Mouse (Mus musculus) intestine, embryonic 14.5 days (tissue): Measurements from ENCODE around the gene Myh7. TPM values are rescaled to one million over a fixed set of nuclear protein-coding genes. Genes with fewer than 3 reads are reported as not detected.
"Not testable (repeated sequence)": the region's sequence is repeated elsewhere in the genome, so short reads cannot be mapped to it uniquely, and the experiment has no call there.

Experiments used
- ATAC-seq: fragments of 200-750 bp; cut with Nextera tagmentation; replicated peaks from 2 replicates; pipeline ENCODE4 v1.8.0; 2017; ENCODE audit warnings: low read depth, moderate number of reproducible peaks, moderate TSS enrichment, moderate library complexity; ENCODE audit not compliant: low FRiP score, low TSS enrichment
- DNase-seq: peaks from one replicate; pipeline ENCODE4 v3.0.0-alpha.2; 2018; ENCODE audit warnings: low spot score
- H3K27ac ChIP-seq: fragments of 300-500 bp; sonication (generic); 2 replicates; pipeline ENCODE4 v1.5.1; 2014; ENCODE audit warnings: low read depth, mild to moderate bottlenecking, control low read depth
- H3K27me3 ChIP-seq: fragments of 300-500 bp; sonication (generic); replicated peaks from 2 replicates; pipeline ENCODE4 v1.6.1; 2014; ENCODE audit warnings: low read length, control low read depth; ENCODE audit not compliant: control insufficient read depth, insufficient read depth
- H3K36me3 ChIP-seq: fragments of 300-500 bp; sonication (generic); 2 replicates; pipeline ENCODE4 v1.6.1; 2014; ENCODE audit warnings: low read length, control low read depth; ENCODE audit not compliant: control insufficient read depth, insufficient read depth
- H3K4me1 ChIP-seq: fragments of 300-500 bp; sonication (generic); replicated peaks from 2 replicates; pipeline ENCODE4 v1.6.1; 2014; ENCODE audit warnings: low read length, control low read depth, mixed read lengths; ENCODE audit not compliant: control insufficient read depth, insufficient read depth
- H3K4me2 ChIP-seq: fragments of 300-500 bp; sonication (generic); 2 replicates; pipeline ENCODE4 v1.6.1; 2014; ENCODE audit warnings: low read length
- H3K4me3 ChIP-seq: fragments of 300-500 bp; sonication (generic); 2 replicates; pipeline ENCODE4 v1.5.1; 2014; ENCODE audit warnings: low read depth, low read length, control low read depth, mixed read lengths
- H3K9ac ChIP-seq: fragments of 300-500 bp; sonication (generic); 2 replicates; pipeline ENCODE4 v1.6.1; 2014; ENCODE audit warnings: mild to moderate bottlenecking, low read length
- H3K9me3 ChIP-seq: fragments of 300-500 bp; sonication (generic); 2 replicates; pipeline ENCODE4 v1.6.1; 2016; ENCODE audit warnings: low read length, control low read depth; ENCODE audit not compliant: control insufficient read depth
- WGBS: fragments of 180-500 bp; shearing (Covaris S2); extraction: QIAGEN DNeasy Blood & Tissue Kit; methylation state at CpG from one replicate; pipeline ENCODE4 v1.1.7; 2014; 5-methylcytosine and 5-hydroxymethylcytosine counted together
- polyA plus RNA-seq: library from polyadenylated mRNA; unstranded; fragments of >200 nt; fragmentation: Nextera tagmentation; extraction: Ambion mirVana; gene quantifications from 2 replicates; pipeline ENCODE4 v1.2.1, GENCODE M21; 2014

The Myh7 gene
- polyA plus RNA-seq, 1 experiment from 2014 or later: 0.43 TPM

GRCm38 (mm10) chr14:54989886-54990441, 4.5 kb downstream of the Myh7 start:
- DNase-seq: no peak
- WGBS: 86% methylated on average over 8 of the region's 8 CpGs
- Histone ChIP-seq H3K36me3 (no peaks in the 10 kb centered on the region), H3K9ac (no peak overlapping the region), H3K27ac (no peak overlapping the region), H3K27me3 (no peaks in the 10 kb centered on the region), H3K4me1 (no peaks in the 10 kb centered on the region; the same call in 1 of the 2 replicates), H3K4me3 (no peak overlapping the region), H3K4me2 (no peak overlapping the region), H3K9me3 (no peaks in the 10 kb centered on the region)
- no peak for ATAC-seq

GRCm38 (mm10) chr14:54988882-54989281, 5.5 kb downstream of the Myh7 start:
- no peak for ATAC-seq

GRCm38 (mm10) chr14:54988350-54988874, 6.0 kb downstream of the Myh7 start:
- not testable (repeated sequence) for H3K9me3 ChIP-seq, H3K36me3 ChIP-seq, H3K4me3 ChIP-seq, DNase-seq, ATAC-seq, H3K27me3 ChIP-seq, H3K4me1 ChIP-seq, H3K27ac ChIP-seq, H3K4me2 ChIP-seq, H3K9ac ChIP-seq
- WGBS: 90% methylated on average over 9 of the region's 9 CpGs

More at GRCm38 (mm10) chr14:54988882-54989281, 5.5 kb downstream of the Myh7 start:
- Histone ChIP-seq H3K36me3 (no peaks in the 10 kb centered on the region), H3K9me3 (no peaks in the 10 kb centered on the region), H3K27me3 (no peaks in the 10 kb centered on the region), H3K4me3 (no peak overlapping the region), H3K4me2 (no peak overlapping the region), H3K27ac (no peak overlapping the region), H3K4me1 (no peaks in the 10 kb centered on the region), H3K9ac (no peak overlapping the region)
- no peak for DNase-seq
- whole genome bisulfite sequencing: 91% methylated on average over 13 of the region's 13 CpGs

GRCm38 (mm10) chr14:54981934-54982333, 12.5 kb downstream of the Myh7 start:
- Histone ChIP-seq H3K36me3 (no peaks in the 10 kb centered on the region), H3K9me3 (no peaks in the 10 kb centered on the region), H3K27ac (no peak overlapping the region), H3K27me3 (no peaks in the 10 kb centered on the region), H3K4me1 (no peaks in the 10 kb centered on the region), H3K9ac (no peak overlapping the region), H3K4me2 (no peak overlapping the region), H3K4me3 (no peak overlapping the region)
- ATAC-seq (no peak), DNase-seq (no peak)
- WGBS: 95% methylated on average over 7 of the region's 7 CpGs

GRCm38 (mm10) chr14:54978664-54979063, 15.8 kb downstream of the Myh7 start:
- H3K27me3 ChIP-seq: no peaks in the 10 kb centered on the region
- no peak for ATAC-seq
- WGBS: 91% methylated on average over 8 of the region's 8 CpGs
- H3K4me1 ChIP-seq: no peaks in the 10 kb centered on the region
- DNase-seq: no peak
- no peak overlapping the region for H3K4me3 ChIP-seq
- no peak overlapping the region for H3K4me2 ChIP-seq
- no peaks in the 10 kb centered on the region for H3K9me3 ChIP-seq
- no peak overlapping the region for H3K27ac ChIP-seq
- no peak overlapping the region for H3K9ac ChIP-seq
- H3K36me3 ChIP-seq: no peaks in the 10 kb centered on the region

- H3K9me3 ChIP-seq: no peaks in the 10 kb centered on the region
- ATAC-seq: no peak
- no peaks in the 10 kb centered on the region for H3K27me3 ChIP-seq
- H3K4me3 ChIP-seq: no peak within 1 kb of the TSS
- no peak for DNase-seq
- no peak within 1 kb of the TSS for H3K9ac ChIP-seq
- no peak within 1 kb of the TSS for H3K27ac ChIP-seq
- no peaks in the 10 kb centered on the region for H3K4me1 ChIP-seq
- no peaks in the 10 kb centered on the region for H3K36me3 ChIP-seq
- no peak within 1 kb of the TSS for H3K4me2 ChIP-seq
- 75% methylated on average over 1 of the region's 1 CpGs for WGBS
Measured at GRCm38 (mm10) chr14:54976633-54977032, 17.8 kb downstream of the Myh7 start, which contains the start of gene Gm17428. Gm17428 (plus strand) TSS chr14:54976933.

GRCm38 (mm10) chr14:54974068-54974791, 20.2 kb downstream of the Myh7 start:
- no peaks in the 10 kb centered on the region for H3K36me3 ChIP-seq
- no peak overlapping the region for H3K4me2 ChIP-seq
- WGBS: 85% methylated on average over 6 of the region's 6 CpGs
- no peaks in the 10 kb centered on the region for H3K27me3 ChIP-seq
- no peaks in the 10 kb centered on the region for H3K4me1 ChIP-seq
- no peak overlapping the region for H3K9ac ChIP-seq
- H3K9me3 ChIP-seq: no peaks in the 10 kb centered on the region
- H3K4me3 ChIP-seq: no peak overlapping the region
- H3K27ac ChIP-seq: no peak overlapping the region
- DNase-seq (no peak), ATAC-seq (no peak)

- not testable (repeated sequence) for DNase-seq, H3K27ac ChIP-seq, H3K36me3 ChIP-seq, H3K4me3 ChIP-seq, H3K9me3 ChIP-seq, H3K9ac ChIP-seq, H3K4me2 ChIP-seq, ATAC-seq, H3K27me3 ChIP-seq, H3K4me1 ChIP-seq
- WGBS: 93% methylated on average over 7 of the region's 11 CpGs
Measured at GRCm38 (mm10) chr14:54972786-54973185, 21.6 kb downstream of the Myh7 start.

GRCm38 (mm10) chr14:54968344-54968743, 26.1 kb downstream of the Myh7 start:
- H3K4me2 ChIP-seq: no peak overlapping the region
- no peak overlapping the region for H3K4me3 ChIP-seq
- H3K9me3 ChIP-seq: no peaks in the 10 kb centered on the region
- no peaks in the 10 kb centered on the region for H3K36me3 ChIP-seq
- DNase-seq (no peak), ATAC-seq (no peak)
- no peaks in the 10 kb centered on the region for H3K27me3 ChIP-seq
- no peaks in the 10 kb centered on the region for H3K4me1 ChIP-seq
- H3K27ac ChIP-seq: no peak overlapping the region
- H3K9ac ChIP-seq: no peak overlapping the region
